Mouse (Mus musculus) neutrophil, adult 59 days (primary cell): Measurements from ENCODE around the gene Dmbx1. TPM values are rescaled to one million over a fixed set of nuclear protein-coding genes. Genes with fewer than 3 reads are reported as not detected.

Source experiments
- total RNA-seq, 2 experiments: library from RNA; stranded (reverse); gene quantifications; 1 replicate in 1 of 2; 2 replicates in 1 of 2; pipeline ENCODE4 v1.2.4; 2023

The Dmbx1 gene
- not detected for total RNA-seq

DNA sequence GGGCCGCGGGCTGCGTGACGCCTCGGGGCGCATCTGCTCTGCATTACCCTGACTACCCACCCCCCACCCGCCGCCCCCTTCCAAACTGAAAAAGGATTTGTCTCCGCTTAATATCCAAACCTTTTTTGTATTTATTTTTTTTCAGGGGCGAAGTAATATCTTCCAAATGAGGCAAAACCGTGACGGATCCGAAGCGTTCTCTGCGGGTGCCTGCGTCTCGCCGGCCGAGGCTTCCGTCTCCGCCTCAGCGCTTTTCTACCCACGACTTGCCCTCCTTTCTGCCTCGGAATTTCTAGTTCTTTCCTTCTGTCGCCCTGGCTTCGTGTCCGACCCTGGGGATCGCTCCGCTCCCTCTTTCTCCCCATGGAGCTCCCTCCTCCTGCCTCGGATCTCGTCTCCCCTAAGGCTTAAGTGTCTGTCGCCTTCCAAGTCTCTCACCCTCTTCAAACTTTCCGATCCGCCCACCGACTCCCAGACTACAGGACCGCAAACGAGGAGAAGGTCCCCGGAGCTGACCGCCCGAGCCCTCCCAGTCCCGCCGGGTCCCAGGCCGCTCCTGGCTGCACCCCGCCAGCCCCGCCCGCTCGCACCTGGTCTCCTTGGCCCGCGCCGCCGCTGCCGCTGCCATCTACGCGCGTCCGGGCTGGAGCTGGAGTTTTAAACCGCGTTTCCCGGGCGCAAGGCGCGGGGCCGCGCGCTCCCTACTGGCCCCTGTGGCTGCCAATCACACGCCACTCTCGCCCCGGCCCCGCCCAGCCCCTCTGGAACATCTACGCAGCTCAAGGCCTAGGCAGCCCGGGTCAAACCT is at the start of gene Dmbx1:
TSS of gene Dmbx1 (minus strand) at position 632 of the 808 bp plus-strand sequence.

DNA sequence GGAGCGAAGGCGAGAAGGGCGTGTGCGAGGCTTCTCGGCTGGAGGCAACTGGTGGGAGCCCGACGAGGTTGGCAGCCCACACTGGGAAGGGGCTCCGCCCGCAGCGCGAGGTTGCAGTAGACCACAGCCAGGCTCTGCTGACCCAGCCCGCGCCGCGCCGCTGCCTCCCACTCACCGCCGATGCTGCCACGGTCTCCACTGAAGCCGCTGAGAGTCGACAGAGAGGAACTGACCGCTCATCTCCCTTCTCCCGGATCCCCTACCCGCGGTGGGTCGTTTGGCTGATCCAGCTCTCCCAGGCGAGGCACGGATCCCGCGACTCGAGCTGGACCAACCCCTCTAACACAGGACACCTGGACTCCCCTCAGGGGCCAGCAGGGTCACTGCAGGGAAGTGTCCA is 49.2 kb downstream of the Dmbx1 start, which contains the start of gene 6430628N08Rik:
TSS of gene 6430628N08Rik (plus strand) at position 113 of the 400 bp plus-strand sequence.

GRCm38 (mm10) chr4:115884022-115884421 is 55.7 kb downstream of the Dmbx1 start, which contains the start of gene Kncn:
TSS of gene Kncn (plus strand) at chr4:115884400.

Other genes with a start within 250 kb of the Dmbx1 start
- gene Efcab14, start 202.2 kb downstream of the Dmbx1 start, total RNA-seq: 10 to 100 TPM; 33.6 to 36.6 TPM
- not detected for gene Tex38, start 158.9 kb downstream of the Dmbx1 start, total RNA-seq
- gene Atpaf1, start 155.1 kb downstream of the Dmbx1 start, total RNA-seq: 1 to 10 TPM; 6.8 to 9.7 TPM
- gene Mob3c, start 111.8 kb downstream of the Dmbx1 start, total RNA-seq: 10 to 100 TPM; 15.1 to 19.0 TPM
- gene Mknk1, start 100.7 kb downstream of the Dmbx1 start, total RNA-seq: 100 to 1,000 TPM; 114 to 134 TPM
- under 1 TPM in 1 of 2 experiments, not detected in 1; 0.42 TPM for gene Kncn, start 55.5 kb downstream of the Dmbx1 start, total RNA-seq
- gene 6430628N08Rik, start 49.3 kb downstream of the Dmbx1 start, total RNA-seq: not detected
- gene Faah, start 78.0 kb upstream of the Dmbx1 start, total RNA-seq: 1 to 10 TPM; 1.1 to 1.4 TPM
- gene Nsun4, start 114.0 kb upstream of the Dmbx1 start, total RNA-seq: 1 to 10 TPM; 7.0 to 8.9 TPM
- gene Uqcrh, start 135.1 kb upstream of the Dmbx1 start, total RNA-seq: 100 to 1,000 TPM; 201 to 227 TPM
- 10 to 100 TPM; 18.4 to 22.5 TPM for gene Lrrc41, start 135.3 kb upstream of the Dmbx1 start, total RNA-seq
- gene Rad54l, start 183.8 kb upstream of the Dmbx1 start, total RNA-seq: 10 to 100 TPM; 16.7 to 20.1 TPM
- 1 to 10 TPM; 8.4 to 8.7 TPM for gene Pomgnt1, start 183.9 kb upstream of the Dmbx1 start, total RNA-seq
- under 1 TPM in 1 of 2 experiments, not detected in 1; 0.09 TPM for gene Lurap1, start 211.4 kb upstream of the Dmbx1 start, total RNA-seq
- gene Tspan1, start 227.7 kb upstream of the Dmbx1 start, total RNA-seq: not detected
- gene 1700042G07Rik, start 233.4 kb upstream of the Dmbx1 start, total RNA-seq: not detected
- gene Gm49337, start 233.5 kb upstream of the Dmbx1 start, total RNA-seq: not detected